Mouse (Mus musculus): ENCODE measurements around the gene Ppp3ca.

DNA sequence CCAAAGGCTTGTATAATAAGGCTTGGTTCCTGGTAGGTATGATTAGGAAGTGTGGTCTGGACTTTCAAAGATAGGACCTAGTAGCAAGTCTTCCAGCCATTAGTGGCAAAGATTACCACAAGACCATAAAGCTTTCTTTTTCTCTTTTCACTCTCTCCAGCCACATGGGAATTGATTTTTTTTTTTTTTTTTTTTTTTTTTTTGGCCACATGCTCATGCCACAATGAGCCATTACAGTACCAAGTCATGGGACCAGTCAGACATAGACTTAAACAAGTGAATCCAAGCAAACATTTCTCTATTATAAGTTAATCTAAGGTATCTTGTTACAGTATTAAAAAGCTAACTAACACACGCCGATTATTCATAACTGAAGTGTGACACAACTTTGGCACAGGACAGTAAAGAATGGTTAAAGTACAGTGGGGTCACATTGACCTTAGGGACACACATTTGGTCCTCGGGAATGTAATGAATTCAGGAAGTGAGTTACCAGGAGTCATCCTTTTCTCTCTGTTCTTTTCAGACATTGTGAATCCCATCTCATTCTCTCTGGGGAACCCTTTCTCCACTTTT, 13.4 kb upstream of the Ppp3ca start:
- no peak for TF ChIP-seq CTCF (IDR thresholded peaks at IDR 0.05; ENCODE audit: low read depth)
- no peak for TF ChIP-seq EP300 (IDR thresholded peaks at IDR 0.05; ENCODE audit: low read depth)

Data from heart, postnatal 0 days (tissue).